Mouse (Mus musculus): ENCODE measurements around the gene Ctrl. TPM values are rescaled to one million over a fixed set of nuclear protein-coding genes. Genes with fewer than 3 reads are reported as not detected.

Ctrl gene
- total RNA-seq, 2 experiments from 2014 or later: 0.76 to 1.6 TPM

- no peak for DNase-seq (ENCODE audit: extremely low spot score in 1 of 2, low spot score in 1 of 2)
Measured at GRCm38 (mm10) chr8:105942026-105942425, 8.4 kb upstream of the Ctrl start.

- DNase-seq (ENCODE audit: extremely low spot score in 1 of 2, low spot score in 1 of 2): no peak
Measured at GRCm38 (mm10) chr8:105938306-105938669, 4.6 kb upstream of the Ctrl start, which contains the start of gene Psmb10. Psmb10 (minus strand) TSS chr8:105938444.

- peak; percentile 37 to 52 for DNase-seq (ENCODE audit: extremely low spot score in 1 of 2, low spot score in 1 of 2)
Measured at GRCm38 (mm10) chr8:105937496-105938305, 4.0 kb upstream of the Ctrl start.

- peak; percentile 67 to 73 for DNase-seq (ENCODE audit: extremely low spot score in 1 of 2, low spot score in 1 of 2)
Measured at GRCm38 (mm10) chr8:105936866-105937475, 3.3 kb upstream of the Ctrl start.

- DNase-seq (ENCODE audit: extremely low spot score in 1 of 2, low spot score in 1 of 2): no peak
Measured at GRCm38 (mm10) chr8:105935863-105936603, 2.4 kb upstream of the Ctrl start.

- no peak for DNase-seq (ENCODE audit: extremely low spot score in 1 of 2, low spot score in 1 of 2)
Measured at GRCm38 (mm10) chr8:105935105-105935504, 1.4 kb upstream of the Ctrl start.

- DNase-seq (ENCODE audit: extremely low spot score in 1 of 2, low spot score in 1 of 2): no peak
Measured at GRCm38 (mm10) chr8:105932525-105932924, 1.1 kb downstream of the Ctrl start.

GRCm38 (mm10) chr8:105931271-105931670 is 2.4 kb downstream of the Ctrl start:
- DNase-seq (ENCODE audit: extremely low spot score in 1 of 2, low spot score in 1 of 2): no peak

- DNase-seq (ENCODE audit: extremely low spot score in 1 of 2, low spot score in 1 of 2): peak; percentile 89 to 97
Measured at GRCm38 (mm10) chr8:105930602-105931001, 3.1 kb downstream of the Ctrl start.

- DNase-seq (ENCODE audit: extremely low spot score in 1 of 2, low spot score in 1 of 2): no peak
Measured at GRCm38 (mm10) chr8:105925123-105925522, 8.5 kb downstream of the Ctrl start.

GRCm38 (mm10) chr8:105919390-105919789 is 14.3 kb downstream of the Ctrl start:
- DNase-seq (ENCODE audit: extremely low spot score in 1 of 2, low spot score in 1 of 2): no peak

GRCm38 (mm10) chr8:105900941-105901616 is 32.6 kb downstream of the Ctrl start:
- DNase-seq (ENCODE audit: extremely low spot score in 1 of 2, low spot score in 1 of 2): no peak

- DNase-seq (ENCODE audit: extremely low spot score in 1 of 2, low spot score in 1 of 2): peak; percentile 94 to 98
Measured at GRCm38 (mm10) chr8:105900180-105900940, 33.3 kb downstream of the Ctrl start, which contains the start of gene Pskh1. Pskh1 (plus strand) TSS chr8:105900441.

- DNase-seq (ENCODE audit: extremely low spot score in 1 of 2, low spot score in 1 of 2): no peak
Measured at GRCm38 (mm10) chr8:105897801-105898480, 35.7 kb downstream of the Ctrl start.

- DNase-seq (ENCODE audit: extremely low spot score in 1 of 2, low spot score in 1 of 2): peak; percentile 58 to 59
Measured at GRCm38 (mm10) chr8:105893339-105893738, 40.3 kb downstream of the Ctrl start, which contains the start of gene Nrn1l. Nrn1l (plus strand) TSS chr8:105893567.

- DNase-seq (ENCODE audit: extremely low spot score in 1 of 2, low spot score in 1 of 2): peak in 1 of 2 experiments; percentile 35
Measured at GRCm38 (mm10) chr8:105892432-105892831, 41.2 kb downstream of the Ctrl start.

- peak; percentile 42 to 51 for DNase-seq (ENCODE audit: extremely low spot score in 1 of 2, low spot score in 1 of 2)
Measured at GRCm38 (mm10) chr8:105890870-105891269, 42.8 kb downstream of the Ctrl start.

GRCm38 (mm10) chr8:105889756-105890465 is 43.8 kb downstream of the Ctrl start:
- no peak for DNase-seq (ENCODE audit: extremely low spot score in 1 of 2, low spot score in 1 of 2)

Data from layer of hippocampus, postnatal 25 days (tissue).